Mouse (Mus musculus) forebrain, embryonic 16.5 days (tissue): ENCODE results near the gene Zfp524. TPM values are rescaled to one million over a fixed set of nuclear protein-coding genes. Genes with fewer than 3 reads are reported as not detected.
"Not testable (repeated sequence)": the region's sequence is repeated elsewhere in the genome, so short reads cannot be mapped to it uniquely, and the experiment has no call there.

Source experiments
- ATAC-seq: fragments of 200-750 bp; cut with Nextera tagmentation; 2 replicates; pipeline ENCODE4 v1.8.0; 2017; ENCODE audit warnings: mild to moderate bottlenecking, moderate library complexity
- H3K27ac ChIP-seq: fragments of 300-500 bp; sonication (generic); 2 replicates; pipeline ENCODE4 v1.5.1; 2014; ENCODE audit warnings: low read length, control low read depth
- H3K27me3 ChIP-seq: fragments of 300-500 bp; sonication (generic); replicated peaks from 2 replicates; pipeline ENCODE4 v1.6.1; 2014; ENCODE audit warnings: low read length; ENCODE audit not compliant: control insufficient read depth, insufficient read depth
- H3K36me3 ChIP-seq: fragments of 300-500 bp; sonication (generic); 2 replicates; pipeline ENCODE4 v1.6.1; 2014; ENCODE audit not compliant: control insufficient read depth, insufficient read depth
- H3K4me1 ChIP-seq: fragments of 300-500 bp; sonication (generic); replicated peaks from 2 replicates; pipeline ENCODE4 v1.6.1; 2014; ENCODE audit warnings: low read length; ENCODE audit not compliant: control insufficient read depth, insufficient read depth
- H3K4me2 ChIP-seq: fragments of 300-500 bp; sonication (generic); 2 replicates; pipeline ENCODE4 v1.6.1; 2014; ENCODE audit warnings: mild to moderate bottlenecking, low read length, control low read depth
- H3K4me3 ChIP-seq: fragments of 300-500 bp; sonication (generic); replicated peaks from 2 replicates; pipeline ENCODE4 v1.5.1; 2014; ENCODE audit warnings: mild to moderate bottlenecking, low read length, control low read depth
- H3K9ac ChIP-seq: fragments of 300-500 bp; sonication (generic); replicated peaks from 2 replicates; pipeline ENCODE4 v1.6.1; 2014; ENCODE audit warnings: low read depth, low read length, control low read depth
- H3K9me3 ChIP-seq: fragments of 300-500 bp; sonication (generic); 2 replicates; pipeline ENCODE4 v1.6.1; 2016; ENCODE audit warnings: low read length; ENCODE audit not compliant: control insufficient read depth
- WGBS: fragments of 180-500 bp; shearing (Covaris S2); extraction: QIAGEN DNeasy Blood & Tissue Kit; methylation state at CpG from one replicate; pipeline ENCODE4 v1.1.7; 2014; 5-methylcytosine and 5-hydroxymethylcytosine counted together
- polyA plus RNA-seq: library from polyadenylated mRNA; unstranded; fragments of >200 nt; fragmentation: Nextera tagmentation; extraction: Ambion mirVana; gene quantifications from 2 replicates; pipeline ENCODE4 v1.2.1, GENCODE M21; 2015

Zfp524 gene
- polyA plus RNA-seq, 1 experiment from 2014 or later: 11.3 TPM

- WGBS: under 1% methylated on average over 55 of the region's 76 CpGs
- Histone ChIP-seq H3K9ac (peak within 1 kb of the TSS; percentile 90), H3K4me3 (peak within 1 kb of the TSS; percentile 88), H3K9me3 (no peaks in the 10 kb centered on the region), H3K4me2 (peak within 1 kb of the TSS; percentile 71), H3K27me3 (no peaks in the 10 kb centered on the region), H3K4me1 (peaks cover 17% of the 10 kb centered on the region), H3K27ac (peak within 1 kb of the TSS; percentile 99), H3K36me3 (peaks cover 15% of the 10 kb centered on the region)
- ATAC-seq: peak; percentile 74
Measured at GRCm38 (mm10) chr7:5015118-5016001, 1.1 kb downstream of the Zfp524 start, which contains the start of gene Gm44973. Gene Gm44973, plus strand, starts transcription at chr7:5015496.

- H3K4me3 ChIP-seq: peak overlapping the region; percentile 88
- H3K9me3 ChIP-seq: no peaks in the 10 kb centered on the region
- peak overlapping the region; percentile 99 for H3K27ac ChIP-seq
- H3K9ac ChIP-seq: peak overlapping the region; percentile 69
- H3K27me3 ChIP-seq: no peaks in the 10 kb centered on the region
- no peak for ATAC-seq
- WGBS: 65% methylated on average over 3 of the region's 3 CpGs
- peaks cover 11% of the 10 kb centered on the region for H3K36me3 ChIP-seq
- H3K4me1 ChIP-seq: peaks cover 19% of the 10 kb centered on the region
- peak overlapping the region; percentile 71 for H3K4me2 ChIP-seq
Measured at GRCm38 (mm10) chr7:5016057-5016456, 1.8 kb downstream of the Zfp524 start.

GRCm38 (mm10) chr7:5016920-5017319, 2.7 kb downstream of the Zfp524 start:
- Histone ChIP-seq H3K9ac (no peak overlapping the region), H3K36me3 (peaks cover 4% of the 10 kb centered on the region; the same call in 1 of the 2 replicates), H3K9me3 (no peaks in the 10 kb centered on the region), H3K4me1 (peaks cover 26% of the 10 kb centered on the region), H3K4me2 (no peak overlapping the region), H3K27ac (no peak overlapping the region), H3K27me3 (no peaks in the 10 kb centered on the region), H3K4me3 (no peak overlapping the region)
- no peak for ATAC-seq
- WGBS: 98% methylated on average over 2 of the region's 2 CpGs

- Histone ChIP-seq H3K36me3 (peaks cover 4% of the 10 kb centered on the region; the same call in 1 of the 2 replicates), H3K9me3 (no peaks in the 10 kb centered on the region), H3K9ac (no peak overlapping the region), H3K4me1 (peaks cover 26% of the 10 kb centered on the region), H3K27ac (no peak overlapping the region), H3K4me2 (no peak overlapping the region), H3K4me3 (no peak overlapping the region), H3K27me3 (no peaks in the 10 kb centered on the region)
- ATAC-seq: no peak
- 92% methylated on average over 16 of the region's 16 CpGs for WGBS
Measured at GRCm38 (mm10) chr7:5017352-5017751, 3.1 kb downstream of the Zfp524 start.

- Histone ChIP-seq H3K27ac (no peak overlapping the region), H3K27me3 (no peaks in the 10 kb centered on the region), H3K4me1 (peaks cover 26% of the 10 kb centered on the region), H3K4me3 (no peak overlapping the region), H3K9ac (no peak overlapping the region), H3K36me3 (no peaks in the 10 kb centered on the region), H3K4me2 (no peak overlapping the region), H3K9me3 (no peaks in the 10 kb centered on the region)
- WGBS: 96% methylated on average over 21 of the region's 21 CpGs
- no peak for ATAC-seq
Measured at GRCm38 (mm10) chr7:5017931-5018330, 3.7 kb downstream of the Zfp524 start.

GRCm38 (mm10) chr7:5019576-5019975, 5.4 kb downstream of the Zfp524 start:
- H3K9ac ChIP-seq, H3K27me3 ChIP-seq: not testable (repeated sequence)

GRCm38 (mm10) chr7:5020000-5020681, 5.9 kb downstream of the Zfp524 start, which contains the start of the genes Zfp865 and Ccdc106:
Gene Zfp865, plus strand, starts transcription at chr7:5020376.
Gene Ccdc106, plus strand, starts transcription at chr7:5020553.
- peak; percentile 88 for ATAC-seq
- peak within 1 kb of the TSS; percentile 85 for H3K27ac ChIP-seq
- H3K4me2 ChIP-seq: peak within 1 kb of the TSS; percentile 57
- H3K4me3 ChIP-seq: peak within 1 kb of the TSS; percentile 79
- under 1% methylated on average over 47 of the region's 49 CpGs for WGBS
- no peaks in the 10 kb centered on the region for H3K36me3 ChIP-seq
- H3K27me3 ChIP-seq: no peaks in the 10 kb centered on the region
- H3K9me3 ChIP-seq: no peaks in the 10 kb centered on the region
- peak within 1 kb of the TSS; percentile 96 for H3K9ac ChIP-seq
- peaks cover 19% of the 10 kb centered on the region for H3K4me1 ChIP-seq

More at GRCm38 (mm10) chr7:5019576-5019975, 5.4 kb downstream of the Zfp524 start:
- Histone ChIP-seq H3K27ac (peak overlapping the region; percentile 85), H3K4me3 (peak overlapping the region; percentile 79), H3K4me1 (peaks cover 19% of the 10 kb centered on the region), H3K4me2 (peak overlapping the region; percentile 51)
- ATAC-seq, H3K36me3 ChIP-seq, H3K9me3 ChIP-seq: not testable (repeated sequence)
- WGBS: 20% methylated on average over 8 of the region's 8 CpGs

- H3K4me1 ChIP-seq: peaks cover 19% of the 10 kb centered on the region
- no peaks in the 10 kb centered on the region for H3K27me3 ChIP-seq
- H3K9me3 ChIP-seq: no peaks in the 10 kb centered on the region
- H3K4me3 ChIP-seq: peak overlapping the region; percentile 79
- H3K4me2 ChIP-seq: peak overlapping the region; percentile 57
- H3K36me3 ChIP-seq: no peaks in the 10 kb centered on the region
- WGBS: 0% methylated on average over 12 of the region's 15 CpGs
- peak overlapping the region; percentile 96 for H3K9ac ChIP-seq
- peak overlapping the region; percentile 85 for H3K27ac ChIP-seq
- peak; percentile 41 for ATAC-seq
Measured at GRCm38 (mm10) chr7:5020685-5021084, 6.5 kb downstream of the Zfp524 start.

GRCm38 (mm10) chr7:5021197-5021596, 7.0 kb downstream of the Zfp524 start:
- Histone ChIP-seq H3K27ac (no peak overlapping the region), H3K9ac (peak overlapping the region; percentile 96), H3K4me1 (peaks cover 14% of the 10 kb centered on the region), H3K4me3 (peak overlapping the region; percentile 79), H3K36me3 (no peaks in the 10 kb centered on the region), H3K4me2 (peak overlapping the region; percentile 57), H3K27me3 (no peaks in the 10 kb centered on the region), H3K9me3 (no peaks in the 10 kb centered on the region)
- 50% methylated on average over 5 of the region's 5 CpGs for WGBS
- ATAC-seq: no peak
